Mouse (Mus musculus): ENCODE measurements around the gene Comp.
A peak's percentile ranks its signal among the peaks of the same experiment; 100 is the strongest.

Gene Comp

DNA sequence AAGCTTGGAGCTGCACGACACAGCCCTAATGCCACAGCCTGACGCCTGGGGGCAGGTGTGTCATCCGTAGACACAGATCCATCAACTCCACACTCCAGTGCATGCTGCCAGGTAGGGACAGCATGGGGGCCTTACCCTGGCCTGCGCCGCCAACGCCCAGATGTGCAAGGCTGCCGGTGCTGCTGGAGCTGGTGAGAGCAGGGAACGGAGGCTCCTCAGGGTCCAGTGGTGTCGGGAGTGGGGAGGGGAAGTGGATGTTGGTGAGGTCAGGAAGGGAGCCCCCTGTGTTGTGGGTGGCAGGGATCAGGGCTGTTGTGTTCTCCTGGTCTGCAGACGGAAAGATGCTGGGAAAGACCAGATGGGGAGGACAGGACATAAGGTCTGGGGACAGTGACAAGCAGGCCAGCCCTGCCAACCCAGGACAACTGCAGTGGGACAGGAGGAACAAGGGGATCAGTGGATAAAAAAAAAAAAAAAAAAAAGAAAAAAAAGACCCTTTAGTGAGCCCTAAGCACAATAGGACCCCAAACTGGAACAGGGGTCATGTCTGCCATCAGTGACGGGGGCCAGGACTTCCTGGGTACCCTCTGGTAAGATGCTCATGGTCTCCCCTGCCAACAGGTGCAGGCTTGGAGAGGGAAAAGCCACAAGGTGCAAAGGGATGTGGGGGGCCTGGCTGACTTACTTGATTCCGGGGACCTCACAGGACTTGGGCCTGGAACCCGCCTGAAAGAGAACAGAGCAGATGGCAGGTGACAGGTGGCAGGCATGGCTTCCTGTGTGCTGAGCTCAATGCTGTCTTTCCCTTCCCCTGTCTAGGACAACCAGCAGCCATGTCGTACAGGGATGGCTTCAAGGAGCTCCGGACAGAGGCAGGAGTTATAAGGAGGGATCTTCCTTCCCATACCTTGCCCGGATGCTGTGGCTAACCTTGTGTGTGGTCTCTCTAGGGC lies 24.5 kb downstream of the Comp start:
- no peak for DNase-seq (ENCODE audit: low spot score in 2 of 2)

DNA sequence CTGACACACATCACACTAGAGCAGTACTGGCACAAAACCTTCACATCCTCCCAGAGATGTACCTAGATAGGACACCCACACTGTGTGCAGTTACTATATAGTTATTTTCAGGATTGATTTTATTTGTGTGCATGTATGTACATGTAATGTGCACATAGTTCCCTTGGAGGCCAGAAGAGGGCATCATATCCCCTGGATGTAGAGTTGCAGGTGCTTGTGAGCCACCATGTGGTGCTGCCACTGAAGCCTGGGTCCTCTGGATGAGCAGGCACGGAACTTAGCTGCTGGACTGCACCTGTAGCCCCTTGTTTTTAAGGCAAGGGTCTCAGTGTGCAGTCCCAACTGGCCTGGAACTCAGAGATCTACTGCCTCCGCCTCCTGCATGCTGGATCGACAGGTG lies 30.9 kb downstream of the Comp start:
- no peak for DNase-seq (ENCODE audit: low spot score in 2 of 2)

DNA sequence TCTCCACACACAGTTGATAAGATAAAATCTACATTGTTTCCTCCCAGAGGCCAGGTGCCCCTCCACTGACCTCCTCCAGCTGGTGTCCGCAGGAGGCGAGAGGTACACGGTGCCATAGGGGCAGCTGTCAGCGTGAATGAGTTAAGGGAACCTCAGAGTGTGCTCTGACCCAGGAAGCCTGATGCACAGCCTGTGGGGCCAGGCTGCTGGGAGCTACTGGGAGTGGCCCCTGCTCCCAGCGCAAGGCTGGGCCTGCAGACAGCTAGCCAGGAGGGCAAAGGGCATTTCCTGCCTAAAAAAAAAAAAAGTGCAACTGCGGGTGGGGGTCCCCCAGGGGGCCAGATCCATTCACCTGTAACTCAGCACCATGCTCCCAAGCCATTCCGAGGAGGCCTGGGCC lies 31.8 kb downstream of the Comp start:
- no peak for DNase-seq (ENCODE audit: low spot score in 2 of 2)

DNA sequence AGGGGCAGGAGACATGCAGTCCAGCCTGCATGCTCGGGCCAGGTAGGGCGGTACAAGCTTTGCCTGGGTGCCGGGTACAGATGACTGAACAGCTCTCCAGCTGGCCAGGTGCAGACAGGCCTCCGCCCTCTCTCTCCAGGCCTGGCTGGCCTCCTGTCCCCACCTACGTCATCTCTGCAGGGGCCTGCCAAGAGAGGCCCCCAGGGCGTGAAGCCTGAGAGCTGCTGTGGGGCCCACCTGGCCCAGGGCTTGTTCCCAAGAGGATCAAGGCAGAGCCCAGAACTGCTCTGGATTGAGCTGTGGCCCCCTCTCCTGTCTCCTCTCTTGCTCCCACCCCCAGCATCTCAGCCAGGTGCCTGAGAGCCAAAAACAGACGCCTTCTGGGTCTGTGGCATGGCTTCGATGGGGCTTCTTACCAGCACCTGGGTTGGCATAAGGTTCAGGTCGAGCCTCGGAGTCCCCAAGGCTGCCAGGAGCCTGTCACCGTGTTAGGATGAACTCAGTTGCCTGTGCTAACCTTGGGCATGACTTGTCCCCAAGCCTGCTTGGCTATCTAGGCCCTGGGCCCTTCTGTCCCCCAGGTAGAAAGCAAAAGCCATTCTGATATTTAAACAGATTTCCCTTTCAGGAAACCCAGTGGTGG lies 33.2 kb downstream of the Comp start:
- DNase-seq (ENCODE audit: low spot score in 2 of 2) = no peak

DNA sequence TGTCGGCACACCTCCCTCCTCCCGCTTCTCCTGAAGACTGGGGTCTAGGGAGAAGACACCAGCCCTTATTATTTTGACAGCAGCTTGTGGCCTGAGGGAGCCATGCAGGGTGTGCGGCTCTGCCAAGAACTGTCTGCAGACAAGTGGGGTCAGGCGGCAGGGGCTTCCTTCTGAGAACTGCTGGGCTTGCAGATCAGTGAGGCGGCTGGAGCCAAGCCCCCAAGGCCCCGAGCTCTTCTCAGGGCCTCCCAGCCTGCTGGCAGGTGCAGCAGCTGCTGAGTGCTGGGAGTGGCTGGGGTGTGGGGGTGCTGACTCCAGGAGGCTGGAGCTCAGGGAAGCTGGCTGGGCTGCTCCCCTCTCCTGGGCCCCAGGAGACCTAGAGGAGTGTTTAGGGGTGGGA lies 34.9 kb downstream of the Comp start:
- DNase-seq (ENCODE audit: low spot score in 2 of 2) = no peak

DNA sequence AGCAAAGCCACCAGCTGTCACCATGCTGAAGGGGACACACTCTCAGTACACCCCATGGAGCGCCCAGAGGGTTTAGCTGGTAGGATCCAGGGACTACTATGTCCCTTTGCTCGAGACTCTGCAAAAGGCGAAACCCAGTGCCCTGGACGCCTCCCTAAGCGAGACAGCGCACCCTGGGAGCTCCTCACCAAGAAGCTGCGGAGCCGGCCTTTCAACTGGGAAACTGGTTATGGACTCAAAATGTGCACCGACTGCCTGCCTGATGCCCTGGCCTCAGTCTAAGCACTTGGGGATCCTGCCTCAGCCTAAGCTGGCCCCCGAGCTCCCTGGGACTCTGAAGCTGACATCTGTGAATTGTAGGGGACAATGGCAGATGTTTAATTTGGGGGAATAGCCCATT lies 35.7 kb downstream of the Comp start:
- no peak for DNase-seq (ENCODE audit: low spot score in 2 of 2)

- DNase-seq (ENCODE audit: low spot score in 2 of 2) = peak in 1 of 2 experiments; percentile 47
Observed at GRCm38 (mm10) chr8:70409455-70409871, 36.1 kb downstream of the Comp start.

GRCm38 (mm10) chr8:70410281-70410680 lies 36.9 kb downstream of the Comp start:
- no peak for DNase-seq (ENCODE audit: low spot score in 2 of 2)

GRCm38 (mm10) chr8:70414310-70414946 lies 41.1 kb downstream of the Comp start:
- no peak for DNase-seq (ENCODE audit: low spot score in 2 of 2)

- DNase-seq (ENCODE audit: low spot score in 2 of 2) = peak; percentile 57 to 76
Observed at GRCm38 (mm10) chr8:70415540-70416451, 42.4 kb downstream of the Comp start.

DNA sequence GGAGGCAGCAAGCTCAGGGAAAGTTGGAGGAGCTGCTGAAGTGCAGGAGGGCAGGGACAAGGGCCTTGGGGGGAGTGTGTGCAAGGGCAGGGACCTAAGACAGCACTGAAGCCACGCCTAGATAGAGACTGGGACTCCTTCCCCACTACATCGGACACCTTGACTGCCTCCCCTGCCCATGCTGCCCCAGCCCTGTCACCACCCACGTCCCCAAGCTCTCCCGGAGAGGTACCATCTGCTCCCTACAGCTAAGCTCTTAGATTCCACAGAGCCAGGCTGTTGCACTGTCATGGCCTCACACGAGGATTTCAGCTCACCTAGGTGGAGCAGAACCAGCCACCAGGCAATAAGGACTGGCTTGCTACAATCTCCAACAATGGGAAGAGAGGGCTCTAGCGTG lies 43.6 kb downstream of the Comp start:
- DNase-seq (ENCODE audit: low spot score in 2 of 2) = peak in 1 of 2 experiments; percentile 55

DNA sequence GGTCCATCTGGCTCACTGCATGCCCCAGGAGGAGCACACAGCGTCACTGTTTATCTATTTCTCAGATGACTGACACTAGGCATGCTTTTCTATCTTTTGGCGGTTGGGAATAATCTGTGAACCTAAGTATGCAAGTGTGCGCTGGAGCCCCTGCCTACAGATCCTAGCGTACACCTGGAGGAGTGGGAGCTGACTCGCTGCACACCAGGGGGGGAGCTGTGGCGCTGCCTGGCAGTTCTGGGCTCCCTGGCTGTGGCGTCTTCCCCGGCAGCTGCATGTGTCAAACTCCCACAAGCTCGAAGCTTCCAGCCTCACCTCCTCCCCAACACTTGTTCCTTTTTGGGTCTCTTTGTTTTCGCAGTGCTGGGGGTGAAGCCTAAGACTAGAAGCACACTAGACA lies 44.6 kb downstream of the Comp start:
- DNase-seq (ENCODE audit: low spot score in 2 of 2) = peak; percentile 81 to 86

DNA sequence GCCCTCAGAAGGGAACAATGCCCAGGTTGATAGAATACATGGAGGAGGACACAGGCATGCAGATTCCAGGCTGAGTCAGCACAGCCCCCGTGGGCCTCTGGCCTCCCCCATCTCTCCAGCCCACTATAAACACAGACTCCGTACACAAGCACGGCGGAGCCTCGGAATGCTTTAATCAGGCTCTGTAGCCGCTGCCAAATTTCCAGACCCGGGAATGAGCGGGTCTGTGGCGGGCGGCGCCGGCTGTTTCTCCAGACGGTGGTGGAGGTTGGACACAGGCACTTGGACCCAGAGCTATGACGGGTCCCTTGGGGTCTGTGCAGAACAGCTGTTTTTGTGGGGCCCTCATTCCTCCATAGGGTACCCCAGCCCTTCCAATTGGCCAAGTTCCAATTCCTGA lies 45.6 kb downstream of the Comp start:
- peak; percentile 76 to 82 for DNase-seq (ENCODE audit: low spot score in 2 of 2)

DNA sequence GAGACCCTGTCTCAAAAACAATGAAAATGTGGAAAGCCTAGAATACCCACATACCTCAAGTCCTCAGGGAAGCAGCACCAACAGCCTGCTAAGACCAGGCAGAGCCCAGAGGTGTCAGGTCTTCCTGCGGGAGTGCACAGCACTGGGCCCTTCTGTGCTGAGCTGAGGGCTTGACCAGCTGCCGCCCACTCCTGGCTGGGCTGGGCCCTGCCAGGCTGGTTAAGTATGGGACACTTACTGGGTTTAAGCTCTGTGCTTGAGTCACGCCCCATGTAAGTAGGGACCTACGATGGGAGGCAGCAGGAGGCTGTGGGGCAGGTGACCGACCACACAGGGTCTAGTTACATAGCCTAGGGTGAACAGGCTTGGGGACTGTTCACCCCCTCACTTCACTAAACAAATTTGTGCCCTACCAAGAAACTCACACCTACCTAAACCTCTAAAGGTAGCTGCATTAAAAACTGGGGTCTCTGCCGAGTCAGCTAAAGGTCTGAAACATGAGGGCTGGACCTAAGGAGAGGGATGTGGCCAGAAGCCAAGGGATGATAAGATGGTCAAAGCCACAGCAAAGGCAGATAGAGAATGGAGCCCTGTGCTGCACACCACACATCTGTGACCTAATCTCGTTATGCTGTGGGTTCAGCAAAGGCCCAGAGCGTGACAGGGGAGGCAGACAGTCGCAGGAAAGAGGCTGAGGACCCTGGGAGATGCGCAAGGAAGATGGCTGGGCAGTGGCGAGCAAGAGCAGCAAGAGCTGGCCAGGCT lies 46.7 kb downstream of the Comp start:
- DNase-seq (ENCODE audit: low spot score in 2 of 2) = no peak

DNA sequence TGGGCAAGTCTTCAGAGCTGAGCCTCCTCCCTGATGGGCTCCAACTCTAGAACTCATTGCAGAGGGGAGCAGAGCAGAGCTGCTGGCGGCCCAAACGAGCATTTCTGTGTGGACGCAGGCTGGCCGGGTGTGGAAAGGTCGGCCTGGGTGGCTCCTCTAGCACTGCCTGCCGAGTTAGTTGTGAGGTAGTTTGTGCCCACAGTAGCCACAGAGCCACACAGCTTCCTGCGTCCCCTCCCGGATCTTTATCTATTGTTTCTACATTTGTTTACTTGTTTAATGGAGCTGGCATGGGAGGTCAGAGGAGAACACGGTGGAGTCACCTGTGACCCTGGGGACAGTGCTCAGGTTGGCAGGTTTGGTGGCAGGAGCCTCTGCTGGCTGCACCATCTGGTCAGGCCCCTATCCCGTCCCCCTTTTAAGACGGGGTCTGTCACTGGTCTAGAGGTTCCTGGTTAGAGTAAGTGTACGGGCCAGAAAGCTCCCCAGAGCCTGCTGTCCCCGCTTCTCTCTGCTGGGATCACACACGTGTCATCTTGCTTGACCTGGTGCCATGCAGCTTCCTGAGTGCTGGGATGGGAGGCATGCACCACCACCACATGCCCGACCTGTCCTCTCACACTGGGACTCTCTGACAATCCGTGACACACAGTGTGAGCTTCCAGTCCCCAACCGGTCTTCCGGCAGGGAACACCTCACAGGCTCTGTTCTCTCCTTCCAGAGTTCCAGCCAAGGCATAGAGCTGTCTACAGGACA lies 48.2 kb downstream of the Comp start:
- DNase-seq (ENCODE audit: low spot score in 2 of 2) = no peak

- DNase-seq (ENCODE audit: low spot score in 2 of 2) = no peak
Observed at GRCm38 (mm10) chr8:70422722-70423121, 49.4 kb downstream of the Comp start.

DNA sequence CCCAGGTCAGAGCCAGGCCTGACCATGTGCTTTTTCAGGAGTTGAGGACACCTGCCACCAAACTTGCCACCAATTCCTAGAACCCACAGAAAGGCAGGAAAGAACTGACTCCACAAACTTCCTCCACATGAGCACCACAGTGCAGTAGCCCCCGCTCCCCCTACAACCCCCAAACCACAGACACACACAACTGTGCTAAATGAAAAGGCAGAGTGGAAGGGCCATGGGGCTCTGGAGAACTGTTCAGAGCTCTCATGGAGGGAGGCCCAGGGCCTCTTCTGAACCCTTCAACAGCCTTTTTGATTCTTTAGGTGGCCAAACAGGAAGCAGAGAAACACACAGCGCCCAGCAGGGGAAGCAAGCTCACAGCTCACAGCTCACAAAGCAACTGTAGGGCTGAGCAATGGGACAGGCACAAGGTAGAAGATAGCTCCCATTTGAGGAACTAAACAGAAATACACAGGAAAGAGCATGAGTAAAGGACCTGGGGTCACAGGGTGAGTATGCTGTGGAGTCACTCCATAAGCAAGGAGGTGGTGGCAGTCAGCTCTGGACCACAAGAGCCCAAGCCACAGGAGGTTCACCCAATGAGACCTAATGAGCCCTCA lies 53.0 kb downstream of the Comp start:
- no peak for DNase-seq (ENCODE audit: low spot score in 2 of 2)

GRCm38 (mm10) chr8:70431213-70431612 lies 57.9 kb downstream of the Comp start:
- DNase-seq (ENCODE audit: low spot score in 2 of 2) = no peak
